29 mouse cellular contexts compared by ENCODE assay signal in genomic region chr14:28225550-28225949, GRCm38 (mm10).
"Had no signal": no experiment of that assay in that cellular context is flagged by ENCODE, and none has a peak within 500 bp of the region (broad histone marks: within the 10 kb centered on the region; RNA-seq: fewer than 3 reads in every experiment).

No protein-coding gene starts in this region.

- H3K27ac ChIP-seq: limb, embryonic 10.5 days; limb, embryonic 12.5 days; limb, embryonic 13.5 days; limb, embryonic 15.5 days; liver, embryonic 12.5 days; liver, embryonic 13.5 days; liver, embryonic 14.5 days; liver, embryonic 15.5 days; lung, embryonic 15.5 days; macrophage; midbrain, embryonic 10.5 days; midbrain, embryonic 12.5 days; midbrain, embryonic 13.5 days; midbrain, embryonic 15.5 days had no signal

- H3K4me3 ChIP-seq: limb, embryonic 10.5 days; limb, embryonic 12.5 days; limb, embryonic 13.5 days; limb, embryonic 15.5 days; liver, embryonic 12.5 days; liver, embryonic 13.5 days; liver, embryonic 15.5 days; lung, embryonic 15.5 days; megakaryocyte, embryonic 14.5 days; midbrain, embryonic 10.5 days; midbrain, embryonic 12.5 days; midbrain, embryonic 13.5 days; midbrain, embryonic 15.5 days; myocyte had no signal

- DNase-seq: left cerebral cortex, postnatal 4 days; liver; liver, embryonic 13.5 days; liver, postnatal 0 days; lung, adult 18-20 months; lung, adult 2 months; lung, embryonic 14.5 days; lung, postnatal 10 days; lung, postnatal 14 days; lung, postnatal 36 days; lung, postnatal 4 days; midbrain, embryonic 14.5 days had no signal

- ATAC-seq: liver, embryonic 12.5 days; liver, postnatal 0 days; lung, postnatal 0 days; midbrain, embryonic 13.5 days; midbrain, embryonic 15.5 days; midbrain, embryonic 16.5 days had no signal
